Mouse (Mus musculus): ENCODE measurements around the gene Dlg1. TPM values are rescaled to one million over a fixed set of nuclear protein-coding genes. Genes with fewer than 3 reads are reported as not detected.

The Dlg1 gene
- polyA plus RNA-seq, 1 experiment = 12.9 TPM

GRCm38 (mm10) chr16:31677463-31677862, 14.2 kb downstream of the Dlg1 start:
- Histone ChIP-seq H3K27ac (ENCODE audit: control insufficient read depth, insufficient read depth, low read depth, low read length) (no peak overlapping the region), H3K36me3 (ENCODE audit: control insufficient read depth, insufficient read depth, low read length) (no peaks in the 10 kb centered on the region), H3K27me3 (ENCODE audit: control insufficient read depth, insufficient read depth, low read length) (no peaks in the 10 kb centered on the region), H3K4me1 (ENCODE audit: control insufficient read depth, insufficient read depth, low read length) (no peaks in the 10 kb centered on the region), H3K4me3 (ENCODE audit: control insufficient read depth, low read depth, low read length) (no peak overlapping the region)
- TF ChIP-seq CTCF (IDR thresholded peaks at IDR 0.05; ENCODE audit: control insufficient read depth, insufficient read depth, insufficient replicate concordance, low read depth, low read length) (no peak), POLR2A (IDR thresholded peaks at IDR 0.05; ENCODE audit: control insufficient read depth, low read depth, low read length) (no peak)

- Histone ChIP-seq H3K4me3 (ENCODE audit: control insufficient read depth, low read depth, low read length) (no peak overlapping the region), H3K27ac (ENCODE audit: control insufficient read depth, insufficient read depth, low read depth, low read length) (no peak overlapping the region), H3K4me1 (ENCODE audit: control insufficient read depth, insufficient read depth, low read length) (no peaks in the 10 kb centered on the region), H3K36me3 (ENCODE audit: control insufficient read depth, insufficient read depth, low read length) (no peaks in the 10 kb centered on the region), H3K27me3 (ENCODE audit: control insufficient read depth, insufficient read depth, low read length) (no peaks in the 10 kb centered on the region)
- TF ChIP-seq POLR2A (IDR thresholded peaks at IDR 0.05; ENCODE audit: control insufficient read depth, low read depth, low read length) (no peak), CTCF (IDR thresholded peaks at IDR 0.05; ENCODE audit: control insufficient read depth, insufficient read depth, insufficient replicate concordance, low read depth, low read length) (no peak)
Measured at GRCm38 (mm10) chr16:31682291-31682690, 19.0 kb downstream of the Dlg1 start.

- H3K27me3 ChIP-seq (ENCODE audit: control insufficient read depth, insufficient read depth, low read length) = no peaks in the 10 kb centered on the region
- H3K4me1 ChIP-seq (ENCODE audit: control insufficient read depth, insufficient read depth, low read length) = no peaks in the 10 kb centered on the region
- no peak overlapping the region for H3K4me3 ChIP-seq (ENCODE audit: control insufficient read depth, low read depth, low read length)
- H3K27ac ChIP-seq (ENCODE audit: control insufficient read depth, insufficient read depth, low read depth, low read length) = no peak overlapping the region
- TF ChIP-seq POLR2A (IDR thresholded peaks at IDR 0.05; ENCODE audit: control insufficient read depth, low read depth, low read length) (no peak), CTCF (IDR thresholded peaks at IDR 0.05; ENCODE audit: control insufficient read depth, insufficient read depth, insufficient replicate concordance, low read depth, low read length) (no peak)
- no peaks in the 10 kb centered on the region for H3K36me3 ChIP-seq (ENCODE audit: control insufficient read depth, insufficient read depth, low read length)
Measured at GRCm38 (mm10) chr16:31683670-31684430, 20.6 kb downstream of the Dlg1 start.

- no peaks in the 10 kb centered on the region for H3K27me3 ChIP-seq (ENCODE audit: control insufficient read depth, insufficient read depth, low read length)
- H3K27ac ChIP-seq (ENCODE audit: control insufficient read depth, insufficient read depth, low read depth, low read length) = no peak overlapping the region
- H3K36me3 ChIP-seq (ENCODE audit: control insufficient read depth, insufficient read depth, low read length) = no peaks in the 10 kb centered on the region
- no peaks in the 10 kb centered on the region for H3K4me1 ChIP-seq (ENCODE audit: control insufficient read depth, insufficient read depth, low read length)
- H3K4me3 ChIP-seq (ENCODE audit: control insufficient read depth, low read depth, low read length) = no peak overlapping the region
- TF ChIP-seq CTCF (IDR thresholded peaks at IDR 0.05; ENCODE audit: control insufficient read depth, insufficient read depth, insufficient replicate concordance, low read depth, low read length) (no peak), POLR2A (IDR thresholded peaks at IDR 0.05; ENCODE audit: control insufficient read depth, low read depth, low read length) (no peak)
Measured at GRCm38 (mm10) chr16:31684771-31685170, 21.5 kb downstream of the Dlg1 start.

- no peaks in the 10 kb centered on the region for H3K27me3 ChIP-seq (ENCODE audit: control insufficient read depth, insufficient read depth, low read length)
- H3K36me3 ChIP-seq (ENCODE audit: control insufficient read depth, insufficient read depth, low read length) = no peaks in the 10 kb centered on the region
- H3K4me3 ChIP-seq (ENCODE audit: control insufficient read depth, low read depth, low read length) = no peak overlapping the region
- H3K27ac ChIP-seq (ENCODE audit: control insufficient read depth, insufficient read depth, low read depth, low read length) = no peak overlapping the region
- no peaks in the 10 kb centered on the region for H3K4me1 ChIP-seq (ENCODE audit: control insufficient read depth, insufficient read depth, low read length)
- TF ChIP-seq CTCF (IDR thresholded peaks at IDR 0.05; ENCODE audit: control insufficient read depth, insufficient read depth, insufficient replicate concordance, low read depth, low read length) (no peak), POLR2A (IDR thresholded peaks at IDR 0.05; ENCODE audit: control insufficient read depth, low read depth, low read length) (no peak)
Measured at GRCm38 (mm10) chr16:31687766-31688165, 24.5 kb downstream of the Dlg1 start.

GRCm38 (mm10) chr16:31695286-31696020, 32.2 kb downstream of the Dlg1 start:
- no peaks in the 10 kb centered on the region for H3K27me3 ChIP-seq (ENCODE audit: control insufficient read depth, insufficient read depth, low read length)
- no peak overlapping the region; the same call in 1 of the 2 replicates for H3K27ac ChIP-seq (ENCODE audit: control insufficient read depth, insufficient read depth, low read depth, low read length)
- H3K4me3 ChIP-seq (ENCODE audit: control insufficient read depth, low read depth, low read length) = no peak overlapping the region
- H3K36me3 ChIP-seq (ENCODE audit: control insufficient read depth, insufficient read depth, low read length) = no peaks in the 10 kb centered on the region
- no peaks in the 10 kb centered on the region for H3K4me1 ChIP-seq (ENCODE audit: control insufficient read depth, insufficient read depth, low read length)
- no peak for TF ChIP-seq CTCF (IDR thresholded peaks at IDR 0.05; ENCODE audit: control insufficient read depth, insufficient read depth, insufficient replicate concordance, low read depth, low read length)
- TF ChIP-seq POLR2A (IDR thresholded peaks at IDR 0.05; ENCODE audit: control insufficient read depth, low read depth, low read length) = no peak

- no peak for TF ChIP-seq CTCF (IDR thresholded peaks at IDR 0.05; ENCODE audit: control insufficient read depth, insufficient read depth, insufficient replicate concordance, low read depth, low read length)
- no peak for TF ChIP-seq POLR2A (IDR thresholded peaks at IDR 0.05; ENCODE audit: control insufficient read depth, low read depth, low read length)
- no peaks in the 10 kb centered on the region for H3K36me3 ChIP-seq (ENCODE audit: control insufficient read depth, insufficient read depth, low read length)
- H3K27me3 ChIP-seq (ENCODE audit: control insufficient read depth, insufficient read depth, low read length) = no peaks in the 10 kb centered on the region
- no peak overlapping the region for H3K4me3 ChIP-seq (ENCODE audit: control insufficient read depth, low read depth, low read length)
- H3K27ac ChIP-seq (ENCODE audit: control insufficient read depth, insufficient read depth, low read depth, low read length) = no peak overlapping the region
- no peaks in the 10 kb centered on the region for H3K4me1 ChIP-seq (ENCODE audit: control insufficient read depth, insufficient read depth, low read length)
Measured at GRCm38 (mm10) chr16:31696367-31696766, 33.1 kb downstream of the Dlg1 start.
